Mouse (Mus musculus): ENCODE measurements around the gene Cln5. TPM values are rescaled to one million over a fixed set of nuclear protein-coding genes. Genes with fewer than 3 reads are reported as not detected.

Cln5 gene
- total RNA-seq, 2 experiments from 2014 or later = 7.2 to 8.2 TPM

- intact Hi-C loops (cut with DNase I; ENCODE audit: low total_unique reads) = no loop called here
- no peak for DNase-seq
Measured at GRCm38 (mm10) chr14:103102731-103103335, 32.8 kb downstream of the Cln5 start.

- intact Hi-C loops (cut with DNase I; ENCODE audit: low total_unique reads) = no loop called here
- DNase-seq = no peak
Measured at GRCm38 (mm10) chr14:103106301-103106700, 36.3 kb downstream of the Cln5 start.

DNA sequence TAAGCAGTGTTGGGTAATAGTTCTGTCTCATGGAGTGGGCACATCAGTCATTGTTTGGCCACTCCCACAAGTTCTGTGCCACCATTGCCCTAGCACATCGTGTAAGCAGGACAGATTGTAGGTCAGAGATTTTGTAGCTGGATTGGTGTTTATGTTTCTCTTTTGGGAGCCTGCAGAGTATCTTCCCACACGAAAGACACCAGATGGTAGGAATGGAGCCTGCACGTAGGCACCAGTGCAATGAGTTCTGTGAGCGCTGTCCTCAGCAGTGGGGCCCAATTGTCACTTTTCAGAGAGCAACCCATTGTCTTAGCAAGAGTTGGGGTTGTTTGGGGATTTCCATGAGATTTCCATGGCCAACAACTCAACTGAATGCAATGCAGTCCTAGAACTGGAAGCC, 40.0 kb downstream of the Cln5 start:
- DNase-seq = no peak
- intact Hi-C loops (cut with DNase I; ENCODE audit: low total_unique reads) = no loop called here

DNA sequence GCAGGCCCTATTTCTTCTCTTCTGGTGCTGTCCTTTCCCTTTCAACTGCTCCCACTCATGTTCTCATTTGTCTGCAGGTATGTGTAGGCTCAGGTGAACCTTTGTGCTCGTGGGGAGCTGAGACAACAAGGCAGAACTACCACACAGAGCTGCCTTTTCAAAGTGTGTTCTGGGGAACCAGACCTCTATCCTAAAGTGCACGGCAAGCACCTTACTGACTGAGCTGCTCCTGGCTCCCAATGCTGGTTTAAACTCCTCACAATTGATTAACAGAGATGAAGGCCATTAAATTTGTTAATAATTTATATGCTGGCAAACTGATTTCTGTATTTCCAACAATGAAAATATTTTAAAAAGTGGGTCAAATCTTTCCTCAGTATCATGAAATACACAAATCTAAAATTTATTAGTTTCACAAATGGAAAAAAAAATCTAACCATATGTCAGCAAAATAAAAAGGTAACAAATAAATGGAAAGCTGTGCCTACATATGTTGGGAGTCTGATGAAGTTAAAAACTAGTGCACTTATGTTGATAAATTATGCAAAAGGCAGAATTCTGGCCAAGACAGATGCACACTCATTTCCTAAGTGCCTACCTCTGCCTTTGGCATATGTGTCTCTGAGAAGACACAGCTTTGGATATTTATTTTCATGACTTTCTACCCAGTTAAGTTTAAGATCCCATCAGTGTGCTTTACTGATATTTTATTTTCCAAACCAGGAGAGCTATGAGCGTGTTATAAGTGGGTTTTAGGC, 42.8 kb downstream of the Cln5 start:
- intact Hi-C loops (cut with DNase I; ENCODE audit: low total_unique reads) = no loop called here
- no peak for DNase-seq

GRCm38 (mm10) chr14:103114994-103115670, 45.1 kb downstream of the Cln5 start:
- DNase-seq = no peak
- intact Hi-C loops (cut with DNase I; ENCODE audit: low total_unique reads) = no loop called here

DNA sequence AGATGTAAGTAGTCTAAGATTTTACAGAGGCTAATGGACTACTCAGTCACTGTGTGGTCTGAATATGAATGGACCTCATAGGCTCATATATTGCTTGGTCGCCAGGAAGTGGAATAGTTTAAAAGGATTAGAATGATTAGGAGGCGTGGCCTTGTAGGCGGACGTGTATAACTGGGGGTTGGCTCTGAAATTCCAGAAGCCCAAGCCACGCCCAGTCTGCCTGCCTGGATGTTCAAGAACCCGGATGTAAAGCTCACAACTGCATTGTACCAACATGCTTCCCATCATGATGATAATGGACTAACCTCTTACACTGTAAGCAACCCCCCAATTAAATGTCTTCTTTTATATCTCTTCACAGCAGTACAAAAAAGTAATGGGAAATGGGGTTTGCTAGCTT, 55.7 kb downstream of the Cln5 start:
- intact Hi-C loops (cut with DNase I; ENCODE audit: low total_unique reads) = no loop called here
- DNase-seq = no peak

Other genes starting within 250 kb of the Cln5 start
- gene Kctd12, start 87.6 kb upstream of the Cln5 start, total RNA-seq (2021) = 10 to 100 TPM; 16.7 to 20.2 TPM
- not detected for gene Acod1, start 23.2 kb upstream of the Cln5 start, total RNA-seq (2021)
- 10 to 100 TPM; 33.7 to 39.5 TPM for gene Fbxl3, start 29.4 kb downstream of the Cln5 start, total RNA-seq (2021)

Measured in gastrocnemius, postnatal 14 days (tissue).